Mouse (Mus musculus): Measurements from ENCODE around the gene Ccdc124. TPM values are rescaled to one million over a fixed set of nuclear protein-coding genes. Genes with fewer than 3 reads are reported as not detected.

Gene Ccdc124
- total and polyA plus RNA-seq, 3 experiments: 36.2 to 82.0 (median 58.7) TPM

DNA sequence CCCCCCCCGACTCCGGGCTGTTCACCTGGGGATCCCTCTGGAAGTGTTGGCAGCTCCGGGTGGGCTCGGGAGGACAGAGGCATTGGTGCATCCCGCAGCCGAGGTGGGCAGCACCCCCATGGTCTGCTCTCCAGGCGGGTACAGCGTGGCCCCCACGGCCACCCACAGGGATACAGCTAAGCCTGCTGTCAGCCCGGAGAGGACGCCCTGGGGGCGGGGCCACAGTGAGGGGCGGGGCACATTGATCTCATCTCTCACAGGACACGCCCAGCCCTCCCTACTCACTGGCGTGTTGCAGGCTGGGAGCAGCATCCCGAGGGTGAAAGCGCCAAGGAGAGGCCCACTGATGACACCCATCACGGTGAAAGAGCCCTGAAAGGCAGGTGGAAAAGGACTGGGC lies 13.9 kb upstream of the Ccdc124 start:
- in situ Hi-C loops (cut with MboI; ENCODE audit: low pct_ligation_motif_present, low pct_unique_long_range_greater_than_20kb, low sequenced_read_pairs) (no loop called here), dilution Hi-C loops (cut with MboI; ENCODE audit: extremely low pct_ligation_motif_present, extremely low pct_unique_long_range_greater_than_20kb, low sequenced_read_pairs) (no loop called here)
- Histone ChIP-seq H3K4me1 (ENCODE audit: control insufficient read depth in 1 of 2, insufficient read depth in 2 of 2) (peaks cover 13 to 25% of the 10 kb centered on the region in 2 experiments), H3K4me3 (replicated peaks in 1 of 3; ENCODE audit: low read depth in 2 of 3, low read length in 2 of 3, poor library complexity in 1 of 3) (no peak overlapping the region), H3K9ac (ENCODE audit: insufficient read depth, low read depth) (no peak overlapping the region), H3K4me2 (ENCODE audit: insufficient read depth, low read depth, poor library complexity, severe bottlenecking) (no peak overlapping the region), H3K36me3 (replicated peaks in 1 of 2; ENCODE audit: control insufficient read depth in 1 of 2, insufficient read depth in 1 of 2, low read length in 1 of 2) (peaks cover 2 to 70% of the 10 kb centered on the region in 2 experiments), H3K79me2 (replicated peaks; ENCODE audit: control insufficient read depth, extremely low read depth, insufficient read depth, poor library complexity, severe bottlenecking) (no peaks in the 10 kb centered on the region), H3K9me3 (replicated peaks; ENCODE audit: low read length) (peaks cover 12% of the 10 kb centered on the region), H3K27me3 (replicated peaks) (no peaks in the 10 kb centered on the region), H3K27ac (ENCODE audit: insufficient read depth, low read depth) (no peak overlapping the region)
- no peak for DNase-seq (ENCODE audit: extremely low read depth)
- TF ChIP-seq SIN3A (IDR thresholded peaks at IDR 0.05; ENCODE audit: low read length): no peak
- TF ChIP-seq MXI1 (IDR thresholded peaks at IDR 0.05; ENCODE audit: low read depth, low read length): no peak
- no peak for TF ChIP-seq MEF2A (IDR thresholded peaks at IDR 0.05; ENCODE audit: borderline replicate concordance, low read depth, low read length)
- TF ChIP-seq USF2 (conservative IDR thresholded peaks at IDR 0.05; ENCODE audit: low read depth, low read length): no peak
- no peak for TF ChIP-seq POLR2AphosphoS2 (IDR thresholded peaks at IDR 0.05; ENCODE audit: low read depth, low read length)
- TF ChIP-seq USF1 (IDR thresholded peaks at IDR 0.05; ENCODE audit: low read depth, low read length): no peak
- no peak for TF ChIP-seq RCOR1 (conservative IDR thresholded peaks at IDR 0.05; ENCODE audit: low read depth, low read length)
- TF ChIP-seq MAX (IDR thresholded peaks at IDR 0.05; ENCODE audit: low read length): no peak
- TF ChIP-seq E2F4 (IDR thresholded peaks at IDR 0.05; ENCODE audit: insufficient replicate concordance, low read depth, low read length): no peak
- TF ChIP-seq KAT2A (IDR thresholded peaks at IDR 0.05; ENCODE audit: insufficient replicate concordance, low read length): no peak
- TF ChIP-seq GABPA (IDR thresholded peaks at IDR 0.05; ENCODE audit: insufficient replicate concordance, low read depth, low read length): no peak
- no peak for TF ChIP-seq ETS1 (conservative IDR thresholded peaks at IDR 0.05; ENCODE audit: low read depth, low read length)
- TF ChIP-seq JUND (conservative IDR thresholded peaks at IDR 0.05; ENCODE audit: low read depth, low read length): no peak
- no peak for TF ChIP-seq ZNF384 (IDR thresholded peaks at IDR 0.05; ENCODE audit: low read depth, low read length)

DNA sequence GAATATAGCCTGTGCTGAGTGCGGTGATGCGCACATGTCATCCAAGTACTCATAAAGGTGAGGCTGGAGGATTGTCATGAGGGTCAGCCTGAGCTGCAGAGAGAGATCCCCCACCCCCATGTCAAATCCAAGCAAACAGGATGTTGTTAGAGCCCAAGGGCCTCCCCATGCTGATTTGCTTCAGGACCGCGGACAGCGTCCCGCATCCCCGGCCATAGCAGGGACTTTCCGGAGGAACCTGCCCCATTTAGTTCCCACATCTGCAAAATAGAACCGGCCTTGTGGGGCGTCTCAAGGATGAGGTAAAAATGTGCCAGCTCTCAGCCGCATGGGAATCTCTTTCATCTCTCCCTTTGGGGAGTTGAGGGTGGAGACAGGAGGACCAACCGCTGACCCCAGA lies 11.9 kb upstream of the Ccdc124 start:
- peak; percentile 61 for DNase-seq (ENCODE audit: extremely low read depth)
- no peaks in the 10 kb centered on the region for H3K79me2 ChIP-seq (replicated peaks; ENCODE audit: control insufficient read depth, extremely low read depth, insufficient read depth, poor library complexity, severe bottlenecking)
- H3K9me3 ChIP-seq (replicated peaks; ENCODE audit: low read length): no peaks in the 10 kb centered on the region
- H3K27ac ChIP-seq (ENCODE audit: insufficient read depth, low read depth): no peak overlapping the region
- H3K27me3 ChIP-seq (replicated peaks): no peaks in the 10 kb centered on the region
- dilution Hi-C loops (cut with MboI; ENCODE audit: extremely low pct_ligation_motif_present, extremely low pct_unique_long_range_greater_than_20kb, low sequenced_read_pairs): no loop called here
- H3K4me3 ChIP-seq (replicated peaks in 1 of 3; ENCODE audit: low read depth in 2 of 3, low read length in 2 of 3, poor library complexity in 1 of 3): no peak overlapping the region
- in situ Hi-C loops (cut with MboI; ENCODE audit: low pct_ligation_motif_present, low pct_unique_long_range_greater_than_20kb, low sequenced_read_pairs): no loop called here
- H3K9ac ChIP-seq (ENCODE audit: insufficient read depth, low read depth): no peak overlapping the region
- no peak overlapping the region; the same call in 1 of the 2 replicates for H3K4me2 ChIP-seq (ENCODE audit: insufficient read depth, low read depth, poor library complexity, severe bottlenecking)
- H3K4me1 ChIP-seq (ENCODE audit: control insufficient read depth in 1 of 2, insufficient read depth in 2 of 2): peaks cover 13 to 30% of the 10 kb centered on the region in 2 experiments
- peaks cover 0 to 55% of the 10 kb centered on the region in 2 experiments for H3K36me3 ChIP-seq (replicated peaks in 1 of 2; ENCODE audit: control insufficient read depth in 1 of 2, insufficient read depth in 1 of 2, low read length in 1 of 2)
- TF ChIP-seq KAT2A (IDR thresholded peaks at IDR 0.05; ENCODE audit: insufficient replicate concordance, low read length): no peak
- peak; percentile 91 for TF ChIP-seq MXI1 (IDR thresholded peaks at IDR 0.05; ENCODE audit: low read depth, low read length)
- no peak for TF ChIP-seq ZKSCAN1 (IDR thresholded peaks at IDR 0.05; ENCODE audit: borderline replicate concordance, low read depth, low read length)
- TF ChIP-seq CHD1 (IDR thresholded peaks at IDR 0.05; ENCODE audit: low read depth, low read length): no peak
- TF ChIP-seq EP300 (IDR thresholded peaks at IDR 0.05; ENCODE audit: low read length): 0 out of 2 replicates have a peak, but pooled peaks have one; percentile 16
- no peak for TF ChIP-seq CTCF (conservative IDR thresholded peaks at IDR 0.05 in 1 of 2, IDR thresholded peaks at IDR 0.05 in 1 of 2; ENCODE audit: low read depth in 2 of 2, low read length in 2 of 2)
- no peak for TF ChIP-seq RAD21 (IDR thresholded peaks at IDR 0.05; ENCODE audit: low read depth, low read length)
- TF ChIP-seq JUND (conservative IDR thresholded peaks at IDR 0.05; ENCODE audit: low read depth, low read length): no peak
- no peak for TF ChIP-seq GABPA (IDR thresholded peaks at IDR 0.05; ENCODE audit: insufficient replicate concordance, low read depth, low read length)
- TF ChIP-seq ETS1 (conservative IDR thresholded peaks at IDR 0.05; ENCODE audit: low read depth, low read length): no peak
- TF ChIP-seq ZC3H11A (IDR thresholded peaks at IDR 0.05; ENCODE audit: low read depth, low read length): no peak
- TF ChIP-seq ELF1 (IDR thresholded peaks at IDR 0.05; ENCODE audit: low read depth, low read length): no peak
- TF ChIP-seq TBP (conservative IDR thresholded peaks at IDR 0.05; ENCODE audit: low read depth, low read length): no peak
- TF ChIP-seq MAZ (IDR thresholded peaks at IDR 0.05; ENCODE audit: low read depth, low read length): no peak
- peak; percentile 96 for TF ChIP-seq SIN3A (IDR thresholded peaks at IDR 0.05; ENCODE audit: low read length)
- no peak for TF ChIP-seq ZMIZ1 (IDR thresholded peaks at IDR 0.05; ENCODE audit: low read depth, low read length)
- TF ChIP-seq USF1 (IDR thresholded peaks at IDR 0.05; ENCODE audit: low read depth, low read length): no peak
- TF ChIP-seq MYC (IDR thresholded peaks at IDR 0.05; ENCODE audit: low read depth, low read length): 0 out of 2 replicates have a peak, but pooled peaks have one; percentile 36
- no peak for TF ChIP-seq JUN (IDR thresholded peaks at IDR 0.05; ENCODE audit: insufficient read depth, low read depth, low read length)
- no peak for TF ChIP-seq RCOR1 (conservative IDR thresholded peaks at IDR 0.05; ENCODE audit: low read depth, low read length)
- TF ChIP-seq TCF12 (IDR thresholded peaks at IDR 0.05; ENCODE audit: low read depth, low read length): 0 out of 2 replicates have a peak, but pooled peaks have one; percentile 12
- no peak for TF ChIP-seq CHD2 (IDR thresholded peaks at IDR 0.05; ENCODE audit: low read length)
- no peak for TF ChIP-seq E2F4 (IDR thresholded peaks at IDR 0.05; ENCODE audit: insufficient replicate concordance, low read depth, low read length)
- no peak for TF ChIP-seq POLR2AphosphoS2 (IDR thresholded peaks at IDR 0.05; ENCODE audit: low read depth, low read length)
- no peak for TF ChIP-seq BHLHE40 (IDR thresholded peaks at IDR 0.05; ENCODE audit: low read depth, low read length)
- 0 out of 2 replicates have a peak, but pooled peaks have one; percentile 31 for TF ChIP-seq IRF4 (IDR thresholded peaks at IDR 0.05; ENCODE audit: low read depth, low read length)

Measured in CH12.LX (cell line).